Mouse (Mus musculus) cerebellum, adult 9-11 months (tissue): ENCODE results near the gene 1110065P20Rik.
A peak's percentile ranks its signal among the peaks of the same experiment; 100 is the strongest.

Experiments
- DNase-seq: peaks from one replicate; pipeline ENCODE4 v3.0.0; 2022

Gene 1110065P20Rik

DNA sequence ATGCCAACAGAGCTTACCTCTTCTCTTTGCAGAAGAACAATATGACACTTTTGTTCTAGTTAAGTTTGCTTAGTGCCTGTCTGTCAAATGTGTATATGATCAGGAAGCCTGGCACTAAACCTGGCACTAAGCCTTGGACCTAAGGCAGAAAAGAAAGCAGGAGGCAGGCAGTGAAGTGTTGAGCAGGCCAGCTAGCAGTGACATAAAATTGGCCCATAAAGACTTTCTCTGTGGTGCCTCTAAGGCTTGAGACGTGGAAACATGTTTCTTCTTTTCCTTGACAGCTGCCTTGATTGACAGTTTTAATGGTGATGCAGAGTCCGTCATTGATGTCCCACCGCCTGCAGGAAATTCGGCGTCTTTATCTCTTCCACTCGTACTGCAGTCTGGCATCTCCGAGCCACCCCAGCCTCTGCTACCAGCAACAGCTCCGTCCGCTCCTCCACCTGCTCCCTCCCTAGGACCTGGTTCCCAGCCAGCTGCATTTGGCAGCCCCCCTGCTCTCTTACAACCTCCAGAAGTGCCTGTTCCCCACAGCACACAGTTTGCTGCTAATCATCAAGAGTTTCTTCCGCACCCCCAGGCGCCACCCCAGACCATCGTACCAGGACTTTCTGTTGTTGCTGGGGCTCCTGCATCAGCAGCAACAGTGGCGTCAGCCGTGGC is 12.8 kb downstream of the 1110065P20Rik start:
- peak; percentile 35 for DNase-seq

DNA sequence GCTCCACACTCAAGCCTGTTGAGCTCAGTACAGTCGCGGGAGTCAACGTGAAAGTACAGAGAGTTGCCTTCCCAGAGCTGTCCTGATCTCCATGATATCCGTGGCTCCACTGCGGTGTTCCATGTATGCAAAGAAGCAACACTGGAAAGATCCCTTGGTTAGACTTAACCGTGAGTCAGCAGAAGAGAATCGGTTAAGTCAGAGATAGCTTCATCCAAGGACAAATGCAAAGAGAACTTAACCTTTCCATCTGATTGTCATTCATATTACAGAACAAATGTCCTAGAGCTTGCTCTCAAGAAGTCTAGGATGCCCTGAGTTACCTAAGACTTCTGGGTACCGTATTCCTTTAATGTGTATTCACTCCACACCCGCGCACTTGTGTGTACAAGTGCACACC is 18.2 kb downstream of the 1110065P20Rik start:
- DNase-seq: no peak

DNA sequence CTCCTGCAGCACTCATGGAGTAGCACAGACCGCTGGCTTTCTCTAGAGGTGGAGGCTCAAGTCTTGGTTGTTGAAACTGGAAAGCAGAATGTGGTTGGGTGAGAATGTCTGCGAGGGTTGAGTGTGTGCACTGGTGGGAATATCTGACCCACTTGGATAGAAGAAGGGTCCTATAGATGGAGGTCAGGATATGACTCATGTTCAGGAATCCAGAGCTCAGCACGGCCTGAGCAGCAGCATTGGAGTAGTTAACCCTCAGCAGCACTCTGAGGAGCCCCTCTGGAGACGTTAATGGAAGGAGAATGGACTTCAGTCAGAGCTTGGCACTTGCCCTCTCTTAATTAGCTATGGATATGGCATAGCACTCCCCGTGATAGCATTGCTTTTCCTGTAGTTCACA is 21.3 kb downstream of the 1110065P20Rik start:
- no peak for DNase-seq

DNA sequence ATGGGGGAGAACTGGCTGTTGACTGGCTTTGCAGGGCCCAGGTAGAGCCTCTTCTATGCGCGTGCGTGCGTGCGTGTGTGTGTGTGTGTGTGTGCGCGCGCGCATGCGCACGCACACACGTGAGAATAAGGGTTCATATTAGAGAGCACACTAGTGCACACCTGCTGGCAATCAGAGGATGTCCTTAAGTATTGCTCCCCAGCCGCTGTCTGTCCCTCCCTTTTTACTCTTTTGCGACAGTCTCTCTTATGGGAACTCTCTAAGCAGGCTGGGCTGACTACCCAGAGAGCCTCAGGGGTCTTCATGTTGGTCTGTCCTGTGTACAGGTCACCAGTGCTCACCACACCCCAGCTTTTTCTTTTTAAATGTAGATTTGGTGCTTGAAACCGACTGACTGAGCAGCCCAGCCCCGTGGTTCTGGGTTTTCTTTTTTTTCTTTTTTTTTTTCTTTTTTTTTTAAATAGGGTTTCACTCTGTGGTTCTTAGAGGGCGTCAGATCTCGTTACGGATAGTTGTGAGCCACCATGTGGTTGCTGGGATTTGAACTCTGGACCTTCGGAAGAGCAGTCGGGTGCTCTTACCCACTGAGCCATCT is 25.5 kb downstream of the 1110065P20Rik start:
- no peak for DNase-seq

DNA sequence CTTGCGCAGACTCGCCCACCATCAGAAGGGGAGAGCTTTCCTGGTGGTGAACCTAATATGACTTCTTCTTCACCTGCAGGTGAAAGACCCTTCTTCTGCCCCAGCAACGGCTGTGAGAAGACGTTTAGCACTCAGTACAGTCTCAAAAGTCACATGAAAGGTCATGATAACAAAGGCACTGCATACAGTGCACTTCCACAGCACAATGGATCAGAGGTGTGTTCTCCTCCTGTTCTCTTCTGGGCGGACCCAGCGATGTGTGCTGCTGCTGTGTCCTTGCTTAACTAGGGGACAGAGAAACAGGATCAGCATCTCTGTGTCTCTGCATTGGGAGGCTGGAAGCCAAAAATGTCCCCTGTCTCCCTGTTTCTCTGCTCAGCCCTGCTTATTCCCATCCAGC is 26.0 kb downstream of the 1110065P20Rik start:
- DNase-seq: no peak

DNA sequence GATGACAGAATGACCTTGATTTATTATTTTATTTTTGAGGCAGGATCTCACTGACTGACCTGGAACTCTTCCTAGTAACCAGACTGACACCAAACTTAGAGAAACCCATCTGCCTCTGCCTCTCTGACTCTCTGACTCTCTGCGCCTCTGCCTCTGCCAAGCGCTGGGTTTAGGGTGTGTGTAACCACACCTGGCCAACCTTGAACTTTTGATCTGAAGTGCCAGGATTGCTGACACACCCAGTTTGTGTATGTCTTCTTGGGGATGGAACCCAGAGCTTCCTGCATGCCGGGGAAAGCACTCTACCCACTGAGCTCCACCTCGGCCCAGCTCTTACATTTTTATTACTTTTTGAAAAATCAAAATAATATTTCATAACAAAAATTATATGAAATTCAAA is 32.2 kb downstream of the 1110065P20Rik start:
- no peak for DNase-seq

DNA sequence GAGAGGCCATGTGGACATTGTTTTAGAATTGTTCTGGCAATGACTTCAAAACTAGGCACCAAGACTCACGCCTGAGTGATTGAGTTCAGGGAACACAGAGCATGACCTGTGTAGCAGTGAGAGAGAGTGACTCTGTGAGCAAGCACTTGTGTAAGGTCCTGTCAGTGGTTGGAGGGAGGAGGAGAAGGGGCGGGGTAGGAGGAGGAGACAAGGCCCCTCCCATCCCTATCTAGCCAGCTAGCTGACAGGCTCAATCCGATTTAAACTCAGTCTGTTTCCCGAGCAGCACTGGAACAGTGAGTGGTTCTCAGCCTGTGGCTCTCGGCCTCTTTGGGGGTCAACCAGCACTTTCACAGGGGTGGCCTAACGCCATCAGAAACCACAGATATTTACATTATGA is 33.2 kb downstream of the 1110065P20Rik start:
- DNase-seq: no peak

DNA sequence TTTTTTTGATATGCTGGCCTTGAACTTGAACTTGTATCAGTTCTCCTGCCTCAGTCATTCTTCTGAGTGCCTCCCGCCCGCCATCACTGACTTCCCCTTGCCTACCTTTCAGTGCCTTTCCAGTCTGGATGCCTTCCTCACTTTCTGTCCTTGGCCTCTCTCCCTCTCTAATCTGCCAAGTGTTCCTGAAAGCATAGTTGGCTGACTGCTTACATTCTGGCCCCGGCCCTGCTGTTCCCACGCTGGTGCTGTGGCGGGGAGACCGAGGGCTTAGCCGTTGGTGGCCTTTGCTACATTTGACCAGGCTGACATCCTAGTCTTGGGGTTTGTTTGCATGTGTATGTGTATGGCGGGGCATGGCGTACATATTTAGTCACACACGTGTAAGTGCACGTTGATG is 35.1 kb downstream of the 1110065P20Rik start:
- peak; percentile 71 for DNase-seq

DNA sequence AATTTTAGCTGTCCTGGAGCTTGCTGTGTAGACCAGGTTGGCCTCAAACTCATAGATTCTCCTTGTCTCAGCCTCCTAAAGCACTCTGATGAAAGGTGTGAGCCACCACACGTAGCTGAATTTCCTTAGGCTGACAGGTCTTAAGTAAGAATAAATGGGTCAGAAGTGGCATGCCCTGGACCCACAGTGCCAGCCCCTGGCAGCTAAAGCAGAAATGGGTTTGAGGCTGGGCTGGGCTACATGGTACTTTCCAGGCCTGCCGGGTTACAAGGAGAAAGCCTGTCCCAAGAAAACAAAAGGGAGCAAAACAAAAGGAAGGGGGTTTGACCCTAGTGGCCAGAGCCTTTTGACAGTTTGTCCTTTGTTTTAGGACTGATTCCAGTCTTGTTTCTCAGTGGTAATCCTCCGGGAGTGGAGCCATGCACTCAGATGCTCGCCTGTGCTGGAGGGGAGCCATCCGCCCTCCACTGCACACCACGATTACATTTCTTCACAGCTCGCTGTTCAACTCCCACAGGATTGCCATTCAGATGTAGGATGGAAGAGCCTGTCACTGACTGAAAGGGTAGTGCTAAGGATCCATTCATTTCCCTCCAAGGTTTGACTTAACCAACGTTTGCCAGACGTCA is 39.5 kb downstream of the 1110065P20Rik start:
- DNase-seq: peak; percentile 44

DNA sequence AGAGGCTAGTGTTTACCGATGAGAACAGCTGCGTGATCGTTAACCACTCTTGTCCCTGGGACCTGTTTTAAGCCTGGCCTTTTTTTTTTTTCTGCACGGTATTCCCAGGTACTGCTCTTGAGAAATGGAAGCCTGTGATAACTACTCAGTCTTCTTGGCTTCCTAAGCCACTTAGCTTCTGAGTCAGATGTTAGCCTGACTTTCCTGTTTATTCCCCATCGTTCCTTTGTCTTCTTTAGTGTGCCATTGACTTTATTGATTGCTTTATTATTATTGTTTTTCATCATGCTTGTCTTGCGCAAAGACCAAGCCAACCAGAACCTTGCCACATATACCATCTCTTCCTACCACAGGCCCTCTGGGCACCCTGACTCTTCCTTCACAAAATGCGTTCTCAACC is 40.9 kb downstream of the 1110065P20Rik start:
- DNase-seq: no peak

DNA sequence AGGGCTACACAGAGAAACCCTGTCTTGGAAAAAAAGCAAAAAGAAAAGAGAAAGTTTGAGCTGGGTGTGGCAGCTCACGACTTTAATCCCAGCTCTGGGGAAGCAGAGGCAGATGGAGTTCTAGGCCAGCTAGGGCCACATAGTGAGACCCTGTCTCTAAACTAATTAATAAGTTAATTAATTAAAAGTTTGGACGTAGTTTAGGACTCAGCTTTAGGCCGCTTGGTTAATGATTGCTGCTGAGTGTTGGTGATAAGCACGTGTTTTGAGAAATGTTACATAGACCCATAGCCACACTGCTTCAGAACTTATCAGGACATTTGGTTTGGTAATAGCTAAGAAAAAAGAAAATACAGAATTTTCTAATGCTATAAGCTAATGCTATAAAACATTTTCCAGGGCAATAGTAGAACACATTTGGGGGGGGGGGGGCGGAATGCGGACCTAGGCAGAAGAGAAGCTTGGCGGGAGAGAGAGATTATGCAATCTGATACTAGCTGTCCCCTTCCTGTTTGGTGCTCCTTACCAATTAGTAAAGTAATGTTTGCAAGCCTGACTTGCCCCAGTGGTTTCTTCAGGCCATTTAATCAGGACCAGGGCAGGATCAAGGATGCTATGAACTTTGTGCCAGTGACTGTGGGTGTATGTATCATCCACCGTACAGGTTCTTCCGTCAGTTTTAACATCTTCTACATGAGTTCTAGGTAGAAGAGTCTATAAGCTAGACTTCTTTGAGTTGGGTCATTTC is 41.7 kb downstream of the 1110065P20Rik start:
- DNase-seq: no peak

DNA sequence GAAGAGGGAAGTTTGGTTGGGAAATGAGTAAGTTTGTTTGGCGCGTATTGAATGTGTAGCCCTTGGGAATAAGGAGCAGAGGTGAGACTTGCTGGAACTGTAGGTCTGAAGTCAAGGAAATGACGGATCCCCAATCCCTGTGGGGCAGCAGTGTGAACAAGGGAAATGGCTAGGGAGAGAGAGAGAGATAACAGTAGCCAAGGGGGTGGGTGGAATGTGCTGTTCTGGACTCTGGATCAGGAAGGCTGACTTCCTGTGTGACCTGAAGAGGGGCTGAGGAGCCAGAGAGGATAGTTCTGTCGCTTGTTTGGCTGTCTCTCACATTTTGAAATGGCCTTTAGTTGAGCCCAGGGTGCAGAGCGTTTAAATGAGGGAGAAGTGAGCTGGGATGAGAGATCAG is 42.5 kb downstream of the 1110065P20Rik start:
- no peak for DNase-seq

DNA sequence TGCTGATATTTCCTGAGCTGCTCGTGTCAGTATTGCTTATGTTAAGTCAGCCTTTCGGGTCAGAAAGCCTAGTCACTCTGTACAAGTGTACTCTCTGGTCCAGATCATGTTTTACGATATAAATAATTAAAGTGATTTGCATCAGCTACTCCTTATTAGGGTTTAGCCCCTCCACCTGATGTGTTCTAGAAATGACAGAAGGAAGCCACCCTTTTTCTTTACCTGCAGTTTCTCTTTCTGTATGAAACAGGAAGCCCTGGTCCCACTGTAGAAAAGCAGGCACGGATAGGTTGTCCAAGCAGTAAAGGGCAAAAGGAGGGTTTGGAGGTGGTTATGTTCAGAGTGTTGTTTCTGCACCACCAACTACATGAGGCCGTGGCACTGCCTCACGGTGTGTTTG is 47.6 kb downstream of the 1110065P20Rik start:
- no peak for DNase-seq

DNA sequence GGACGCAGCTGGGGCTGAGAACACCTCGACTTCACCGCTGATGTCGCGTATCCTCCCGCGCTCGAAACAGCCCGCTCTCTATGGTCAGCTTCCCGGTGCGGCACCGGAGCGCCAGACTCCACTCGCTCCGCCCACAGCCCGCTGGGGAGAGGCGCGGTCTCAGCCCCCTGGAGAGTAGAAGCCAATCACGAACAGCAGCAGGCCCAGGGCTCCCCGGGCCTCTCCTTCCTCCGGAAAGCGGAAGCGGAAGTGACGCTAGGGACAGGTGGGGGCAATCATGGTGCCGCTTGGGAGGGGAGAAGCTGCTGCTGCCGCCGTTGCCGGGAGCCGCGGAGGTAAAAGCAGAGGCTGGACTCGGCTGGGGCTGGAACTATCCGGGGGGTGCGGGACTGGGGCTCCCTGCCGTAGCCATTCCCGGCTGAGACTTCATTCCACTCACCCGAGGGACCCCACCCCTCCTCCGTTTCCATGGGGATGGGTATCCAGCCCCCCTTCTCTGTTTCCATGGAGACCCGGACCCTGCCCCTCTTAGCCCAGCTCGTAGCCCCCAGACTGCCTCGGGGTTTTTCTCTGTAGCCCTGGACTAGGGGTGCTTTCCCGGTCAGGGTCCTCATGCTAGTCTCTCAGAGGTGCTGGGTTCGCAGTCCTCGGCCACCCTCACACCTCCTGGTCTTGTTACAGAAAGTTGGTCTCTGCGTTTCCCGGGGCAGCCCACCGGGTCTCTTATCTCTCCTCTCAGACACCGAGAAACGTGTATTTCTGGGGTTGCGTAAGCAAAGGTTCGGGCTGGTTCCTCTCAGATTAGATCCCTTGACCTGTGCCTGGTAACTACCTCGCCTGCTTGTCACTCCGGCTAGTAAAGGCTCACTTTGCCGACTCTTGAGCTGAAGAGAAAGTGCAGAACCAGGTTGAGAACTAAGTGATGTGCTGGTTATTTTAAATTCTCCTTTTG is 48.4 kb downstream of the 1110065P20Rik start:
- peak; percentile 96 for DNase-seq

DNA sequence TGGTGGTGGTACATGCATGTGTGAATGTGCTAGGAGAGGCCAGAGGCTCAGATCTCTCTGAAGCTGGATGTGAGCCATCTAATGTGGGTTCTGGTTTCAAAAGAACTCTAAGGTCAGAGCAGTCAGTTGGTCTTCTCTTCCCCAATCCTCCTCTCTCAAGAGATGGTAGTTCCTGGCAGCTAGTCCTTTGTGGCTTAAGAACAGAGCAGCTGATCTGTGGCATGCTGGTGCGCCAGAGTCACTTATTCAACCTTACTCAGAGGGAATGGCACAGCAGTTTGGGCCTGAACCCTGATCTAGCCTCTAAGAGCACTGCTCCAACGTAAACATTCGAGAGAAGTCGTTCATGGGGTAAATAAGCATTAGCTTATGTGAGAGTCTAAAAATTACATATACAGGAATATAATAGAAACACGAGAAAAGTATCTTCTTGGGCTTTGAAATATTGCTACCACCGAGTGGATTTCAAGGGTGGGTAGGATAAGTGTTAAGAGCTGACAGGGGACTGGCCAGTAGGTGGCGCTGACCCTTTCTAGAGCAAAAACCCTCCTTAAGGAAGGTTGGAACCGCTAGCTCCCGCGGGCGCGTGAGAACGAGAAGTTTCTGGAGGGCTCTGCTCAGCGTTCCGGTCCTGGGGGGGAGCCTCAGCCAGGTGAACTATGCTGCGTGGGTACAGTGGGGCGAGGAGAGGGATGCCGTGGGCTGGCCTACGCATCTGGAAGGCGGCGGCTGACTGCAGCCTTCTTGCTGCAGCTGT is 49.3 kb downstream of the 1110065P20Rik start, which contains the start of gene Mtf1:
Mtf1 (plus strand) TSS at position 553 of the 757 bp plus-strand sequence.
- peak; percentile 88 for DNase-seq
